Mouse (Mus musculus) kidney, adult 2 months (tissue): Measurements from ENCODE around the gene Pigw. TPM values are rescaled to one million over a fixed set of nuclear protein-coding genes. Genes with fewer than 3 reads are reported as not detected.

Experiments used
- DNase-seq: peaks from one replicate; pipeline ENCODE4 v3.0.0; 2021
- H3K27ac ChIP-seq: fragments of 200-500 bp; 2 replicates; pipeline ENCODE4 v1.5.1; 2012; ENCODE audit warnings: low read depth, low read length, control low read depth, inconsistent platforms; ENCODE audit not compliant: insufficient read depth
- H3K27me3 ChIP-seq: fragments of 200-500 bp; replicated peaks from 2 replicates; pipeline ENCODE4 v1.6.1; 2012; ENCODE audit warnings: mild to moderate bottlenecking, moderate library complexity, low read length, inconsistent platforms; ENCODE audit not compliant: control insufficient read depth, insufficient read depth
- H3K36me3 ChIP-seq: fragments of 200-500 bp; 2 replicates; pipeline ENCODE4 v1.6.1; 2012; ENCODE audit warnings: mild to moderate bottlenecking, moderate library complexity, low read length, inconsistent platforms; ENCODE audit not compliant: control insufficient read depth, insufficient read depth
- H3K4me1 ChIP-seq: fragments of 200-500 bp; 2 replicates; pipeline ENCODE4 v1.6.1; 2011; ENCODE audit warnings: low read length; ENCODE audit not compliant: control insufficient read depth, insufficient read depth
- H3K4me3 ChIP-seq: fragments of 200-500 bp; 2 replicates; pipeline ENCODE4 v1.5.1; 2011; ENCODE audit warnings: mild to moderate bottlenecking, low read depth, low read length, control low read depth; ENCODE audit not compliant: insufficient read depth
- CTCF ChIP-seq: fragments of 200-500 bp; conservative IDR thresholded peaks from 2 replicates; pipeline ENCODE4 v1.5.1; 2011; ENCODE audit warnings: low read depth, mild to moderate bottlenecking, control low read depth, low read length, moderate library complexity, mixed read lengths; ENCODE audit not compliant: insufficient read depth, insufficient read length
- POLR2A ChIP-seq: fragments of 200-500 bp; IDR thresholded peaks from one replicate; pipeline ENCODE4 v1.6.1; 2011; ENCODE audit warnings: low read depth, low read length, control low read depth
- WGBS: fragments of 180-500 bp; shearing (Covaris S2); methylation state at CpG from one replicate; pipeline ENCODE4 v1.1.7; 2018; 5-methylcytosine and 5-hydroxymethylcytosine counted together
- polyA plus RNA-seq: library from polyadenylated mRNA; depleted of rRNA; stranded (reverse); fragments of >200 nt; gene quantifications from 2 replicates; pipeline ENCODE4 v1.2.3, GENCODE M21; 2012; rRNA removed

The Pigw gene
- polyA plus RNA-seq: 1.7 and 2.3 TPM in 2 replicates

DNA sequence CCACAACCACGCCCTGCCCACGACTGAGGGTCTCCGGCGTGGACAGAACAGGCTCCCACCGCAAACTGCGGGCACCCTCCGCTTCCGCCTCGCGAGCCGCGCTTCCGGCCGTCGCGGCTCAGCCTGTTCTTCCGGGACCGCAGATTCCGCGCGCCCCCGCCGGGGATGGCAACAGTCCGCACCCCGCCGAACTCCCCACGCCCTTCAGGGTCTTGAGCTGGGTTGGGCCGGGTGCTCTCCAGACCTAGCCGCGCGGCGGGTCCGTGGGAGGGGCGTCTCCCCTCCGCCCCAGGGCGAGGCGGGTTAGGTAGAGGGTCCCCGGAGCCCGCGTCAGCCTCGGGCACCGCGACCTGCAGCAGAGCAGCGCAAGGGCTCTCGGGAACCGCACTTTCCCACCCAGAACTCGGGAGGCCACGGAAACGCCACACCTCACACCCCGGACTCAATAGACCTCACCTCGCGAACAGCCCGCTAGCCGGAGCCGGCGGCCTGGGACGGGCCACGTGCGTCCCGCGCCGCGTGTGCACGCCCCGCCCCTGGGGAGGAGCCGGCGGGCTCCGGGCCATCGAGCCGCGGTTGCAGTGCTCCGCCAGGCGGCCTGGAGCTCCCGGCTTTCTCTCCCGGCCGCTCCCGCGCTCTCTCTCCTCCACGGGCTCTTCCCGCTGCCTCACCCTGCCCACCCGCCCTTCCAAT, at the start of gene Pigw, which contains the start of gene Myo19:
Gene Pigw, minus strand, starts transcription at position 514 of the 693 bp plus-strand sequence.
Gene Myo19, plus strand, starts transcription at position 377 of the 693 bp plus-strand sequence.
- WGBS: under 1% methylated on average over 79 of the region's 81 CpGs
- Histone ChIP-seq H3K27me3 (no peaks in the 10 kb centered on the region), H3K4me3 (peak within 1 kb of the TSS; percentile 85), H3K4me1 (peaks cover 3% of the 10 kb centered on the region; the same call in 1 of the 2 replicates), H3K36me3 (no peaks in the 10 kb centered on the region), H3K27ac (peak within 1 kb of the TSS; percentile 87)
- DNase-seq: peak; percentile 87
- TF ChIP-seq CTCF (peak; percentile 23; the same call in 1 of the 2 replicates), POLR2A (peak; percentile 20)

- Histone ChIP-seq H3K36me3 (no peaks in the 10 kb centered on the region), H3K27me3 (no peaks in the 10 kb centered on the region), H3K4me3 (no peak overlapping the region), H3K4me1 (peaks cover 3% of the 10 kb centered on the region; the same call in 1 of the 2 replicates), H3K27ac (no peak overlapping the region)
- DNase-seq: no peak
- WGBS: 85% methylated on average over 8 of the region's 8 CpGs
- TF ChIP-seq CTCF: no peak
- TF ChIP-seq POLR2A: no peak
Measured at GRCm38 (mm10) chr11:84920981-84921380, 40.9 kb upstream of the Pigw start.

DNA sequence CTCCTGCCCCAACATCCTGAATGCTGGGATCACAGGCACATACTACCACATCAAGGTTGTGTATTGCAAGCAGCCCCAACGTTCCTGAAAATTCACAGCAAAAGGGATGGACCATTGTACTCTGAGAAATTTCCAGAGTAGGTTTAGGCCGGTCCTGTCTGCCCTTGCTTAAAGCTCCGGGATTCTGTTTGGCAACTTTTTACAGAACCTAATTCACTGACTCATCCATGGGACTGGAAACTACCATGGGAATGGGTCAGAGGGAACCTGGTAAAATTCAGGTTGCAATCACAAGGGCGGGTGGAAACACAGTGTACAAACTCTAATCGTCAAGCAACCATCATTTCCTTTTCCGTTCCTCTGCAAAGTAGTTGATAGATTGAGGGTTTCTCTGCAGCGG, 39.9 kb upstream of the Pigw start:
- Histone ChIP-seq H3K36me3 (no peaks in the 10 kb centered on the region), H3K27ac (no peak overlapping the region), H3K27me3 (no peaks in the 10 kb centered on the region), H3K4me1 (peaks cover 3% of the 10 kb centered on the region; the same call in 1 of the 2 replicates), H3K4me3 (no peak overlapping the region)
- no peak for DNase-seq
- TF ChIP-seq CTCF (no peak), POLR2A (no peak)
- 61% methylated on average over 7 of the region's 7 CpGs for WGBS

DNA sequence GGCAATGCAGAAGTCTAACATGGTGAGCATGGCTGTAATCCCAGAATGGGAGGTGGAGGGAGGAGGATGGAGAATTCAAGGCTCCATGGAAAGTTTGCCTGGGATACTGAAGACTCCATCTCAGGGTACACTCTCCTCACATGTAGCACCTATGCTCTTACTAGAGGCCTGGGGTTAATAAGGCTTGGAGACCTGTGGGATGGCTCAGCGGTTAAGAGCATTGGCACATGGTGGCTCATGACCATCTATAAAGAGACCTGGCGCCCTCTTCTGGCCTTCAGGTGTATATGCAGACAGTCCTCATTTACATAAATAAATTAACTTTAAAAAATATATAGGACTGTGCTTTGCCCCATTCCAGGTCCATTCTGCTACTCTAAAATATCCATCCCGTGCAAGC, 39.2 kb upstream of the Pigw start:
- no peak overlapping the region for H3K4me3 ChIP-seq
- DNase-seq: peak; percentile 43
- H3K27me3 ChIP-seq: no peaks in the 10 kb centered on the region
- peaks cover 3% of the 10 kb centered on the region; the same call in 1 of the 2 replicates for H3K4me1 ChIP-seq
- 24% methylated on average over 3 of the region's 3 CpGs for WGBS
- H3K27ac ChIP-seq: no peak overlapping the region
- H3K36me3 ChIP-seq: no peaks in the 10 kb centered on the region
- TF ChIP-seq CTCF (peak; percentile 49), POLR2A (no peak)

GRCm38 (mm10) chr11:84918425-84918824, 38.3 kb upstream of the Pigw start:
- H3K27ac ChIP-seq: no peak overlapping the region
- TF ChIP-seq POLR2A (no peak), CTCF (peak; percentile 90)
- no peaks in the 10 kb centered on the region for H3K36me3 ChIP-seq
- H3K4me1 ChIP-seq: peaks cover 3% of the 10 kb centered on the region; the same call in 1 of the 2 replicates
- H3K27me3 ChIP-seq: no peaks in the 10 kb centered on the region
- DNase-seq: peak; percentile 90
- 6% methylated on average over 16 of the region's 16 CpGs for WGBS
- H3K4me3 ChIP-seq: no peak overlapping the region

DNA sequence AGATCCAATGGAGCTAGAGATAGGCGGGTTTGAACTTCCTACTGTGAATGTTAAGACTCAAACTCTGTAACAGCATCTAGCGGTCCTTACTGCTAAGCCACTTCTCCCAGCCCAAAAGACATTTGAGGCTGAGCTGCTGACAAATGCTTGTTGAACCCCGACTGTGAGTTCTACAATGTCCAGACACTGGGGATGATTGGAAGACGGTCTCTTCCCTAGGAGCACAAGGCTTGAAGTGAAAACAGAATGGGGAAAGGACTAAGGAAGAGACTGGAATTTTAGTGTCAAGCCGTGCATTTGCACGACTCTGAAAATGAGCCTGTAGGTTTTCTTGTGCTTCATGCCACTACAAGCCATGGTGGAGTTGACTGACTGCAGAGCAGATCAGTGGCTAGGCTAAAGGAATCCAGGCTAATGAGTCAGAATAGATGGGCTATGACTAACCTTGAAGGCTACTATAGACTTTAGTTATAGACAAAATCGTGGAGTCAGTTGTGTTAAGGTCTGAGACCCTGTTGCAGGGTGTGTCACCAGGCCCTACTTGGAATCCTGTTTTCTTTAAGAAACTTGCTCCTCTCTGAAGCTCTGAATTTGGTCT, 36.7 kb upstream of the Pigw start:
- no peaks in the 10 kb centered on the region for H3K27me3 ChIP-seq
- H3K27ac ChIP-seq: no peak overlapping the region
- no peak for DNase-seq
- peaks cover 3% of the 10 kb centered on the region; the same call in 1 of the 2 replicates for H3K4me1 ChIP-seq
- no peaks in the 10 kb centered on the region for H3K36me3 ChIP-seq
- H3K4me3 ChIP-seq: peak overlapping the region; percentile 98
- WGBS: 57% methylated on average over 7 of the region's 7 CpGs
- TF ChIP-seq CTCF (no peak), POLR2A (no peak)
